Mouse (Mus musculus): ENCODE results near the gene Pjvk. TPM values are rescaled to one million over a fixed set of nuclear protein-coding genes. Genes with fewer than 3 reads are reported as not detected.

The Pjvk gene
- polyA plus RNA-seq, 1 experiment from 2014 or later: 0.65 TPM

GRCm38 (mm10) chr2:76673472-76674081 is 25.3 kb downstream of the Pjvk start:
- Histone ChIP-seq H3K27ac (peak overlapping the region; percentile 91), H3K4me1 (peaks cover 35% of the 10 kb centered on the region), H3K27me3 (ENCODE audit: low read depth, poor library complexity, severe bottlenecking) (no peaks in the 10 kb centered on the region), H3K4me3 (peak overlapping the region; percentile 58), H3K9me3 (replicated peaks) (no peaks in the 10 kb centered on the region), H3K36me3 (peaks cover 18% of the 10 kb centered on the region)
- DNase-seq (ENCODE audit: low spot score): no peak
- 48% methylated on average over 7 of the region's 7 CpGs for WGBS

- peak; percentile 86 for DNase-seq (ENCODE audit: low spot score)
- H3K27me3 ChIP-seq (ENCODE audit: low read depth, poor library complexity, severe bottlenecking): no peaks in the 10 kb centered on the region
- peaks cover 35% of the 10 kb centered on the region for H3K4me1 ChIP-seq
- H3K9me3 ChIP-seq (replicated peaks): no peaks in the 10 kb centered on the region
- WGBS: 4% methylated on average over 52 of the region's 52 CpGs
- peak within 1 kb of the TSS; percentile 88 for H3K4me3 ChIP-seq
- peaks cover 20% of the 10 kb centered on the region for H3K36me3 ChIP-seq
- peak within 1 kb of the TSS; percentile 91 for H3K27ac ChIP-seq
These were observed 26.6 kb downstream of the Pjvk start, which contains the start of gene Plekha3 for GRCm38 (mm10) chr2:76674725-76675427. Plekha3 (plus strand) TSS chr2:76675281.

DNA sequence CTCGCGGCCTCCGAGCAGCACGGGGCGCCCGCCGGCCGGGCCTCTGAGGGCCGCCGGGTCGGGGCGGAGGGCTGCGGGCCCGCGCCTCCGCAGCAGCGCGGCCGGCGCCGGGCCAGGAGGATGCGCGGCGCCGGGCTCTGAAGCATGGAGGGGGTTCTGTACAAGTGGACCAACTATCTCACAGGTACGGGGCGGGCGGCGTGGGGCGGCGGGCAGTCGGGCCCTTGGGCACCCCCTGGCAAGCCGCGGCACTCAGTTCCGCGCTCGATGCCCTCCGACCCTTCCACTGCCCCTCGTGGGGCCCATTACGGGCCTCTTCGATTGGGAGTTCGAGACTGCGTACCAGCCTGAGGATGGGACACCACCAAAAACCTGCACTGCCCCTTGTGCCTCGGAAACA is 27.2 kb downstream of the Pjvk start:
- WGBS: under 1% methylated on average over 44 of the region's 44 CpGs
- no peaks in the 10 kb centered on the region for H3K27me3 ChIP-seq (ENCODE audit: low read depth, poor library complexity, severe bottlenecking)
- peaks cover 26% of the 10 kb centered on the region for H3K36me3 ChIP-seq
- no peaks in the 10 kb centered on the region for H3K9me3 ChIP-seq (replicated peaks)
- peaks cover 35% of the 10 kb centered on the region for H3K4me1 ChIP-seq
- H3K27ac ChIP-seq: peak overlapping the region; percentile 91
- peak overlapping the region; percentile 88 for H3K4me3 ChIP-seq
- peak; percentile 68 for DNase-seq (ENCODE audit: low spot score)

DNA sequence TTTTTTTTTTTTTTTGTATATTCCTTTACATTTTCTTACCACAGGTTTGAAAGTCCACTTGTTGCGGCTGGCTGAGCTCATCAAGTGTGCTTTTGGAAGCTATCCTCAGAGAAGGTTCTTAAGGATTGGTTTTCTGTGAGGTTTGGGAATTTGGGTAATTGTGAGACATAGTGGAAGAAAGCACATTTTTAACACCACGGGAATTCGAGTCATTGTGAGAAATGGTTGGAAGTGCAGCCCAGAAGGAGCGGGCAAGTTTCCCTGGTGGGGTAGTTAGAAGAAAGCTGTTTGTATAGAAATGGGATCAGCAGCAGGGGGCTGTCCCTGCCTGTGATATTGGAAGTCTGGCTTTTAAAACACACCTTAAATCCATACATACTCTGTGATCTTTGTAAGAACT is 27.7 kb downstream of the Pjvk start:
- DNase-seq (ENCODE audit: low spot score): no peak

GRCm38 (mm10) chr2:76676401-76677226 is 28.3 kb downstream of the Pjvk start:
- peaks cover 35% of the 10 kb centered on the region for H3K36me3 ChIP-seq
- no peak for DNase-seq (ENCODE audit: low spot score)
- H3K4me1 ChIP-seq: peaks cover 35% of the 10 kb centered on the region
- H3K4me3 ChIP-seq: peak overlapping the region; percentile 88
- no peaks in the 10 kb centered on the region for H3K9me3 ChIP-seq (replicated peaks)
- no peaks in the 10 kb centered on the region for H3K27me3 ChIP-seq (ENCODE audit: low read depth, poor library complexity, severe bottlenecking)
- peak overlapping the region; percentile 91; the same call in 1 of the 2 replicates for H3K27ac ChIP-seq
- 66% methylated on average over 13 of the region's 13 CpGs for WGBS

More for the DNA sequence above, 27.7 kb downstream of the Pjvk start:
- H3K27ac ChIP-seq: peak overlapping the region; percentile 91; the same call in 1 of the 2 replicates
- H3K27me3 ChIP-seq (ENCODE audit: low read depth, poor library complexity, severe bottlenecking): no peaks in the 10 kb centered on the region
- H3K9me3 ChIP-seq (replicated peaks): no peaks in the 10 kb centered on the region
- WGBS: 15% methylated on average over 4 of the region's 4 CpGs
- peak overlapping the region; percentile 88 for H3K4me3 ChIP-seq
- peaks cover 31% of the 10 kb centered on the region for H3K36me3 ChIP-seq
- H3K4me1 ChIP-seq: peaks cover 35% of the 10 kb centered on the region

DNA sequence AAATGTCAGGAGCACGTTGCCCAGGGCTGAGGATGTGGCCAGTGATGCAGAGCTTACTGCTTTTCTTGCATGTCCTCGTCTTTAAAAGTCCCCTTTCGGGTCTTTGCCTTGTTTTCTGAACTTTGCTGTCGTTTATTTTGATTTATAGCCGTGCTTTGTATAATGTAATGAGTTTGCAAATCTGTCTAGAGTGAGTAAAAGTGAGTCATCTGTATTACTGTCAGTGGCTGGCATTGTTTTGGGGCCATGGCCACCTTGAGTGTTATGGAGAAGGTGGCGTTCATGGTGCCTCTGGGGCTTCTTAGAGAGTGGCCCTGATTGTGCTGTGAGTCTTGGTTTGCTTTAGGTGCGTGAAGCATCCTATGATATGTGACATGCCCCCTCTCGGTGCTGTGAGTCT is 34.0 kb downstream of the Pjvk start:
- 0 out of 2 replicates have a peak, but pooled peaks cover 1% of the 10 kb centered on the region for H3K4me1 ChIP-seq
- H3K27ac ChIP-seq: no peak overlapping the region
- no peaks in the 10 kb centered on the region for H3K27me3 ChIP-seq (ENCODE audit: low read depth, poor library complexity, severe bottlenecking)
- DNase-seq (ENCODE audit: low spot score): no peak
- no peaks in the 10 kb centered on the region for H3K9me3 ChIP-seq (replicated peaks)
- 90% methylated on average over 8 of the region's 8 CpGs for WGBS
- H3K36me3 ChIP-seq: peaks cover 91% of the 10 kb centered on the region
- H3K4me3 ChIP-seq: no peak overlapping the region

DNA sequence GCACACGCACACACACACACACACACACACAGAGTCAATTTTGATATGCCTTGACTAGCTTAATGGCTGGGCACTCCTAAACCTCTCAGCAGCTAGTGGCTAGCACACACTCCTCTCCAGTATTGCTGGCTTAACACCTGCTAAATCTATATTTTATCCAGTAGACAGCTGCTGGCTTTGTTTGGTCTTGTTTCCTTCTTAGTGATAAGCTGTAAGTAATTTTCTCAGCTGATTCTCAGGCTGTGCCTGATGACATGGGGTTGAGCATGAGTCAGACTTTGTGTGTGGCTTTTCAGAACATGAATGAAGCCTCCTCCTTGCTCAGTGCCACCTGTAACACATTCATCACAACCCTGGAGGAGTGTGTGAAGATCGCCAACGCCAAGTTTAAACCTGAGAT is 38.7 kb downstream of the Pjvk start:
- 96% methylated on average over 3 of the region's 3 CpGs for WGBS
- Histone ChIP-seq H3K27ac (no peak overlapping the region), H3K27me3 (ENCODE audit: low read depth, poor library complexity, severe bottlenecking) (no peaks in the 10 kb centered on the region), H3K9me3 (replicated peaks) (no peaks in the 10 kb centered on the region), H3K4me1 (no peaks in the 10 kb centered on the region), H3K4me3 (no peak overlapping the region), H3K36me3 (peaks cover 92% of the 10 kb centered on the region)
- no peak for DNase-seq (ENCODE audit: low spot score)

DNA sequence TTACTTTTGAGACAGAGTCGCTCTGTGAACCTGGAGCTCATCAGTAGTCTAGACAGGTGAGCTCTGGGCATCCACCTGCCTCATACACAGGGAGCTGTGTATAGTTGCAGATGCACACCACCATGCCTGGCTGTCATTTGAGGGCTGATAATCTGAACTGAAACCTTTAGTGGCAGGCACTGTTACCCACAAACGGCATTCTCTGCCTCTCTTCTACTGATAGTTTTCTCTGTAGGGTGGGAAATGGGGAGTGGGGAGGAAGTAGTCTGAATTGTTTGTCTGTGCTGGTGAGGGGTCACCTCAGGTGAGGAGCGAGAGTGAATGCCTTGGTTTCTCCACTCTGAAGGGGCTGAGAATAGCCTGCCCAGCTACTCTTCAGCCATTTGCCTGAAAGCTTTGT is 39.3 kb downstream of the Pjvk start:
- peaks cover 92% of the 10 kb centered on the region for H3K36me3 ChIP-seq
- no peaks in the 10 kb centered on the region for H3K4me1 ChIP-seq
- no peak for DNase-seq (ENCODE audit: low spot score)
- no peak overlapping the region for H3K27ac ChIP-seq
- H3K9me3 ChIP-seq (replicated peaks): no peaks in the 10 kb centered on the region
- 79% methylated on average over 3 of the region's 3 CpGs for WGBS
- no peak overlapping the region for H3K4me3 ChIP-seq
- no peaks in the 10 kb centered on the region for H3K27me3 ChIP-seq (ENCODE audit: low read depth, poor library complexity, severe bottlenecking)

DNA sequence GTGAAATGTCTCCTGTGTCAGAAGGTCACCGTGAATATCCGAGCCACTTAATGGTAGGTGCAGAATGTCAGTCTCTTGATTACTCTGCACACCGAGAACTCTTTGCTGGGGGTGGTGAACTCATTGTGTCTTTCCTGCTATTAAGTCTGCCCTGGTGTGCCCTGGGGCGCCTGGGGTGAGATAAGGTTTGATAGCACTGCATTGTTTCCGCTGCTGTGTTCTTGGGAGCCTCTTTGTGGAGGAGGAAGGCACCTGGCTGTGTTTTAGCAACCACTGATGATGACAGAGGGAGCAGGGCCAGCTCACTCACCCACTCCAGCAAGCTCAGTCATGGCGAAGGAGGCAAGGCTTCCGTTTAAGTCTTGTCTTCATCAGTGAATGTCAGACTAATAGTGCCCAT is 39.9 kb downstream of the Pjvk start:
- Histone ChIP-seq H3K27me3 (ENCODE audit: low read depth, poor library complexity, severe bottlenecking) (no peaks in the 10 kb centered on the region), H3K4me3 (no peak overlapping the region), H3K27ac (no peak overlapping the region), H3K36me3 (peaks cover 92% of the 10 kb centered on the region), H3K4me1 (no peaks in the 10 kb centered on the region), H3K9me3 (replicated peaks) (no peaks in the 10 kb centered on the region)
- no peak for DNase-seq (ENCODE audit: low spot score)
- 67% methylated on average over 7 of the region's 7 CpGs for WGBS

DNA sequence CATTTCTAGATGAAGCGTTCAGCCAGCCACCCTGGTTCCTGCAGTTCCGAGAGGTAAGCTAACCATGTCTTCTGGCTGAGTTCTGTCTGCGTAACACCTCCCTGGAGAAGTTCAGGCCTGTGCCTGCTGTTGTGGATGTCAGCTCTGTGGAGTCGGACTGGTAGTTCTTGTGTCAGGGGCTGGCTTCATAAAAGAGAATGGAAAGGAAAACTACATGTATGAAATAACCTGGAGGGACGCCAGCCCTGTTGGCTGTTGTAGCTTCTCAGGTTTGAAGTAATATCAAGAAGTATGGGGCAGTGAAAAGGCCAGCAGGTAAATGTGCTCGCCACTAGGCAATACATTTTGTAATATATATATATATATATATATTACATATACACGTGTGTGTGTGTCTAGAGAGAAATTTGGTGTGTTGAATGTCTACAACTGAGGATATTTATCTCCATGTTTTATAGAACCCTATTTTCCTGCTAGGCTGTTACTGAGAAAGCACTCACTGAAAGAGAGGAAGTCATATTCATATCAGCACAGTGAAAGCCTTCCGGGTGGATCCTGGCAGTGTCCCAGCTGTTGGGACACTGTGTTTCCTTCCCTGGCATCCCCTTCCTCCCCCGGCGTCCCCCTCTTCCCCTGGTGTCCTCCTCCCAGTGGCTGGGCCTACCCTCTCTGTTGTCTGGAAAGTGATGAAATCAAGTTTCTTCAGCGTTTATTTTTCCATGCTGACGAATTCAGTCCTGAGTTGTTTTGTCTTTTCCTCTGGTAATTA is 42.3 kb downstream of the Pjvk start:
- 90% methylated on average over 12 of the region's 12 CpGs for WGBS
- Histone ChIP-seq H3K9me3 (replicated peaks) (no peaks in the 10 kb centered on the region), H3K4me1 (no peaks in the 10 kb centered on the region), H3K27ac (no peak overlapping the region), H3K36me3 (peaks cover 92% of the 10 kb centered on the region), H3K4me3 (no peak overlapping the region), H3K27me3 (ENCODE audit: low read depth, poor library complexity, severe bottlenecking) (no peaks in the 10 kb centered on the region)
- DNase-seq (ENCODE audit: low spot score): no peak

DNA sequence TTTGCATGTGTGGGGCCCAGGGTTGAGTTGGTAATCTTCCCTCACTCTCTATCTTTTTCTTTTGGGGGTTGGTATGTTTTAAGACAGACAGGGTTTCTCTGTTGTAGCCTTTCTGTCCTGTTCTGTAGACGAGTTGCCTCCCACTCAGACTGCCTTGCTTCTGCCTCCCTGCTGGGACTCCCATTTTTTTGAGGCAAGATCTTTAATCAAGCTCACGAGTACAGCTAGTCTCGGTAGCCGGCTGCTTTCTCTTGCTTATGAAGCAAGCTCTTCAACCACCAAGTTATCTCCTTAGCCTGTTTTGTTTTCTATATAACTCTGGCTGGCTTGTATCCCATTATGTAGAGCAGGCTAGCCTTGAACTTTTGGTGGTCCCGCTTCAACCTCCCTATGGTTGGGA is 45.5 kb downstream of the Pjvk start:
- H3K9me3 ChIP-seq (replicated peaks): no peaks in the 10 kb centered on the region
- H3K36me3 ChIP-seq: peaks cover 90% of the 10 kb centered on the region
- no peak overlapping the region for H3K27ac ChIP-seq
- WGBS: 84% methylated on average over 5 of the region's 5 CpGs
- no peak overlapping the region for H3K4me3 ChIP-seq
- DNase-seq (ENCODE audit: low spot score): no peak
- no peaks in the 10 kb centered on the region for H3K4me1 ChIP-seq
- no peaks in the 10 kb centered on the region for H3K27me3 ChIP-seq (ENCODE audit: low read depth, poor library complexity, severe bottlenecking)

DNA sequence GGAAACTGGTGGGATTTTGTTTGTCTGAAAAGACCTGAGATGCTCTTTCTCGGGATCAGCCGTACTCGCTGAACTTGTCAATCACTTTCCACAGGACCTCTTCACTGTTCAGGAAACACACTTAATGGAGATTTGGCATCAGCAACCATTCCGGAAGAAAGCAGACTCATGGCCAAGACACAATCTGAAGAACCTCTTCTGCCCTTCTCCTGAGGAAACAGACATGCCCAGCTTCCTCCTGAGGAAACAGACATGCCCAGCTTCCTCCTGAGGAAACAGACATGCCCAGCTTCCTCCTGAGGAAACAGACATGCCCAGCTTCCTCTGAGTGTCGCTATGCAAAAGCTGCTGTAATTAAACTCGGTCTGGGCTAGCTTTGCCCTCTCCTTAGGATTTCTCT is 47.0 kb downstream of the Pjvk start:
- peaks cover 82% of the 10 kb centered on the region for H3K36me3 ChIP-seq
- no peak overlapping the region for H3K4me3 ChIP-seq
- H3K27ac ChIP-seq: no peak overlapping the region
- DNase-seq (ENCODE audit: low spot score): no peak
- no peaks in the 10 kb centered on the region for H3K9me3 ChIP-seq (replicated peaks)
- no peaks in the 10 kb centered on the region for H3K27me3 ChIP-seq (ENCODE audit: low read depth, poor library complexity, severe bottlenecking)
- WGBS: 86% methylated on average over 6 of the region's 6 CpGs
- 0 out of 2 replicates have a peak, but pooled peaks cover 4% of the 10 kb centered on the region for H3K4me1 ChIP-seq

All from limb, embryonic 10.5 days (tissue).